Mouse (Mus musculus) stomach, embryonic 15.5 days (tissue): Measurements from ENCODE around the gene Fcer1g. TPM values are rescaled to one million over a fixed set of nuclear protein-coding genes. Genes with fewer than 3 reads are reported as not detected.

Experiments used
- ATAC-seq: fragments of 200-750 bp; cut with Nextera tagmentation; 2 replicates; pipeline ENCODE4 v1.8.0; 2017; ENCODE audit warnings: low read depth, moderate number of reproducible peaks, moderate TSS enrichment; ENCODE audit not compliant: insufficient read depth, low FRiP score
- H3K27ac ChIP-seq: fragments of 300-500 bp; sonication (generic); 2 replicates; pipeline ENCODE4 v1.5.1; 2015; ENCODE audit warnings: mild to moderate bottlenecking, inconsistent platforms
- H3K27me3 ChIP-seq: fragments of 300-500 bp; sonication (generic); replicated peaks from 2 replicates; pipeline ENCODE4 v1.6.1; 2015; ENCODE audit warnings: inconsistent platforms
- H3K36me3 ChIP-seq: fragments of 300-500 bp; sonication (generic); 2 replicates; pipeline ENCODE4 v1.6.1; 2015; ENCODE audit warnings: inconsistent platforms
- H3K4me1 ChIP-seq: fragments of 300-500 bp; sonication (generic); 2 replicates; pipeline ENCODE4 v1.6.1; 2015; ENCODE audit warnings: inconsistent platforms
- H3K4me2 ChIP-seq: fragments of 300-500 bp; sonication (generic); 2 replicates; pipeline ENCODE4 v1.6.1; 2015; ENCODE audit warnings: mild to moderate bottlenecking, inconsistent platforms
- H3K4me3 ChIP-seq: fragments of 300-500 bp; sonication (generic); replicated peaks from 2 replicates; pipeline ENCODE4 v1.5.1; 2015; ENCODE audit warnings: inconsistent platforms
- H3K9ac ChIP-seq: fragments of 300-500 bp; sonication (generic); 2 replicates; pipeline ENCODE4 v1.6.1; 2015; ENCODE audit warnings: inconsistent platforms
- H3K9me3 ChIP-seq: fragments of 300-500 bp; sonication (generic); 2 replicates; pipeline ENCODE4 v1.6.1; 2016; ENCODE audit warnings: inconsistent platforms
- WGBS: fragments of 180-500 bp; shearing (Covaris S2); methylation state at CpG from one replicate; pipeline ENCODE4 v1.1.7; 2015; 5-methylcytosine and 5-hydroxymethylcytosine counted together
- polyA plus RNA-seq: library from polyadenylated mRNA; unstranded; fragments of >200 nt; fragmentation: Nextera tagmentation; extraction: Ambion mirVana; gene quantifications from 2 replicates; pipeline ENCODE4 v1.2.1, GENCODE M21; 2015

Fcer1g gene
- polyA plus RNA-seq, 1 experiment from 2014 or later, result 82.0 TPM

DNA sequence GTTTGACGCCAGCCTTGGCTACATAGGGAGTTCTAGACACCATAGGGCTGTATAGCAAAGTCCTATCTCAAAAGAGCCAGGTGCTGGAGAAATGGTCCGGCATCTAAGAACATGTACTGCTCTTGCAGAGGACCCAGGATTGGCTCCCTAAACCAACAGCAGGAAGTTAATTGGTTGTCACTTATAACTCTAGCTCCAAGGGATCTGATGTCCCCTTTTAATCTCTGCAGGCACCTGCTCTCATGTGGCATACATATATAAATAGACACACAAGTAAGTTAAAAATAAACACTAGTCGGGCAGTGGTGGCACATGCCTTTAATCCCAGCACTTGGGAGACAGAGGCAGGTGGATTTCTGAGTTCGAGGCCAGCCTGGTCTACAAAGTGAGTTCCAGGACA lies 1.6 kb upstream of the Fcer1g start:
- Histone ChIP-seq H3K4me3 (no peak overlapping the region), H3K9ac (no peak overlapping the region), H3K4me2 (no peak overlapping the region), H3K36me3 (peaks cover 51% of the 10 kb centered on the region), H3K4me1 (no peaks in the 10 kb centered on the region), H3K27me3 (no peaks in the 10 kb centered on the region), H3K27ac (no peak overlapping the region), H3K9me3 (no peaks in the 10 kb centered on the region)
- WGBS, result 74% methylated on average over 4 of the region's 4 CpGs
- ATAC-seq, result no peak

DNA sequence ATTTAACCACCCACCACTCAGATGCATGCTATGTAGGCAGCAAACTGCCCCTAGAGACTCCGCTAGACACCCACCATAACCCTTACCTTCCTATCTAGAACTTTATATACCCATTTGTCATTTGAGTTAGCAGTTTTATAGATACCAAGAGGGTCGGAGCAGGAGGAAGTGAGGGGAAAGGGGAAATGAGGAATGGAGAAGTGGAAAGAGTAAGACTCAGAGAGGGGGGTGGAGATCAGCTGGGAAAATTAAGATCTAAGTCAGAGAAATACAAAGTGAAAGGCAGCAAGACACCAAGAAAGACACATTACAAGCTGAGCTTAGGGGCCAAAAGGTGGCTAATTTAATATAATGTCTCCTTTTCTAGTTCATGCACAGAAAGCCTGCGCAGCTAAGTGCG lies 373 bp upstream of the Fcer1g start:
- ATAC-seq, result no peak

DNA sequence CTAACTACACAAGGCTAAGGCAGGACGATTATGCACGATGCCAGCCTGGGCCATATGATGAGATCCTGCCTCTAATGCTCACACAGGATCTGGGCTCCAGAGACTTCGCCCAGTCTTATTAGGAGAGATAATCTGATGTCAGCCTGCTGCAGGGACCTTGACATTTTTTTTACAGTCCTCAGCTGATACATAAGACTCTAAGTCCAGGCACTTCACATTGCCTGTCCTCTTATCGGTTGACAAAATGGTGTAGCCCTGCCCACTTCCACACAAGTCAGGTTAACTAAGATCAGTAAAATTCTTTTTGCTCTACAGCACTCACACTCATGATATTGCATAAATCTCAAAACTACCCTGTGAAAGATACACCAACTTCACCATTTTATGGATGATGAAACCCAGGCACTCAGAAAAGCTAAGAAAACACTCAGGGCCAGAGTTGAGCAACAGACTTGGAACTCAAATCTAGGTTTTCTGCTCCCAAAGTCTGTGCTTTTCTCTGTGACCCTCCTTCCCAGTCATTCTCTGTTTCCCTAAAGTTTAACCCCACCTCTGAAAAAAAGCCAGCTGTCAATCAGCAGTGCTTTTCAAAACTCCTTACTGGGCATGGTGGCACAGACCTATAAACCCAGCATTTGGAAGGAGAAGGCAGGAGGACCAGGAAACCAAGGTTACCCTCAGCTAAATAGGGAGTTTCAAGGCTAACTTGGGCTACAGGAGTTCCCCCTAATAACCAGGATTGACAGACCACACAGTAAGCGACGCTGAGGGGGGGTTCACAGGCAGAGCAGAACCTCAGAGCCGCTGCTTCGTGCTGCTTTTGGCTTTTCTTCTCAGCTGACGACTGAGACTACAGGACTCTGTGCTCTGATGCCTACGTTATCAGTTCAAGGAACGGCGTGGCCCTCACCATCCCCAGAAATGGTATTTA lies 1.1 kb downstream of the Fcer1g start:
- Histone ChIP-seq H3K4me1 (no peaks in the 10 kb centered on the region), H3K27me3 (no peaks in the 10 kb centered on the region), H3K9ac (no peak overlapping the region), H3K4me2 (no peak overlapping the region), H3K4me3 (peak overlapping the region; percentile 17; the same call in 1 of the 2 replicates), H3K27ac (no peak overlapping the region), H3K9me3 (no peaks in the 10 kb centered on the region), H3K36me3 (peaks cover 39% of the 10 kb centered on the region)
- WGBS, result 75% methylated on average over 12 of the region's 12 CpGs
- no peak; the same call in 1 of the 2 replicates for ATAC-seq

More for the DNA sequence above, 373 bp upstream of the Fcer1g start:
- Histone ChIP-seq H3K4me2 (no peak overlapping the region), H3K4me3 (no peak overlapping the region), H3K4me1 (no peaks in the 10 kb centered on the region), H3K9me3 (no peaks in the 10 kb centered on the region), H3K27ac (no peak overlapping the region; the same call in 1 of the 2 replicates), H3K9ac (no peak overlapping the region), H3K36me3 (peaks cover 47% of the 10 kb centered on the region), H3K27me3 (no peaks in the 10 kb centered on the region)
- 73% methylated on average over 4 of the region's 4 CpGs for WGBS

- H3K4me2 ChIP-seq, result no peak overlapping the region
- no peaks in the 10 kb centered on the region for H3K27me3 ChIP-seq
- no peak for ATAC-seq
- WGBS, result 82% methylated on average over 5 of the region's 5 CpGs
- H3K9ac ChIP-seq, result no peak overlapping the region
- H3K27ac ChIP-seq, result no peak overlapping the region
- no peaks in the 10 kb centered on the region for H3K9me3 ChIP-seq
- no peaks in the 10 kb centered on the region for H3K4me1 ChIP-seq
- no peak overlapping the region for H3K4me3 ChIP-seq
- H3K36me3 ChIP-seq, result peaks cover 32% of the 10 kb centered on the region
Observed at GRCm38 (mm10) chr1:171232348-171232747, 1.8 kb downstream of the Fcer1g start.

DNA sequence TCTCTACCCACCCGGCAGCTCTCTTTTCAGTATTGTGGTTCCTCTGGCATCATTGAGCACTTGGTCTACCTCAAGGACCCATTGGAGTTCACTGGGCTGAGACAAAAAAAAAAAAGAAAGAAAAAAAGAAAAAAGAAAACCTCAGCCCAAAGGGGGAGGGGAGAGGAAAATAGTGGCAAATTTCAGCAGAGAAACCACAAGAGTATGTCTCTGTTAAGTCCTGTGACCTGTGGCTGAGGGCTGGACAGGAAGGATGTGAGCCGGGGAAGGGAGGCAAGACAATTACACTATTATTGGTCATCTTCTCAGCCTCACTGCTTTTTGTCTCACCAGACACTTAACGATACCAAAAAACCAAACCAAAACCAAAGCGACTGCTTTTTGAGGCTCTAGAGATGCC lies 2.3 kb downstream of the Fcer1g start:
- Histone ChIP-seq H3K27ac (no peak overlapping the region), H3K4me1 (no peaks in the 10 kb centered on the region), H3K9ac (no peak overlapping the region), H3K4me2 (no peak overlapping the region), H3K9me3 (no peaks in the 10 kb centered on the region), H3K36me3 (peaks cover 27% of the 10 kb centered on the region), H3K4me3 (no peak overlapping the region), H3K27me3 (no peaks in the 10 kb centered on the region)
- ATAC-seq, result no peak
- WGBS, result 68% methylated on average over 4 of the region's 4 CpGs

- no peaks in the 10 kb centered on the region for H3K27me3 ChIP-seq
- no peak overlapping the region for H3K4me2 ChIP-seq
- H3K9ac ChIP-seq, result no peak overlapping the region
- 67% methylated on average over 3 of the region's 3 CpGs for WGBS
- no peak for ATAC-seq
- no peaks in the 10 kb centered on the region for H3K9me3 ChIP-seq
- peaks cover 14% of the 10 kb centered on the region for H3K36me3 ChIP-seq
- no peaks in the 10 kb centered on the region for H3K4me1 ChIP-seq
- no peak overlapping the region for H3K4me3 ChIP-seq
- H3K27ac ChIP-seq, result no peak overlapping the region
Observed at GRCm38 (mm10) chr1:171230215-171230614, 4.0 kb downstream of the Fcer1g start.

DNA sequence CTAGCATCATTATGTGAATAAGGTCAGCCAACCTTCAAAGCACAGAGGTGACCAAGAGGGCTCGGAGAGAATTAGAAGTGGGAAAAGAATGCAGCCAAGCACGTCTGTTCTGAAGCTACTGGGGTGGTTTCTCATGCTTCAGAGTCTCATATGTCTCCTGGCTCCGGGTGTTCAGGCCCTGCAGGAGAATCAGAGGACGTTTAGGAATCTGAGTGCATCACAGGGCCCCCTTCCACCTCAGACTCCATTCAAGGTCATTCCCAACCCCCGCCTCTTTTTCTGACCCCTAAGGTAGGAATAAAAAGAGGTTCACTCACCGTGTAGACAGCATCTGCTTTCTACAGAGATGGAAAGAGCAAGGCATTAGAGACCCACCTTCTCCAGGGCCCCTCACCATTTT lies 4.4 kb downstream of the Fcer1g start:
- no peak for ATAC-seq
- Histone ChIP-seq H3K4me2 (no peak overlapping the region), H3K4me3 (no peak overlapping the region), H3K27me3 (no peaks in the 10 kb centered on the region), H3K36me3 (peaks cover 9% of the 10 kb centered on the region), H3K4me1 (no peaks in the 10 kb centered on the region), H3K27ac (no peak overlapping the region), H3K9me3 (no peaks in the 10 kb centered on the region), H3K9ac (no peak overlapping the region)
- WGBS, result 61% methylated on average over 6 of the region's 6 CpGs

DNA sequence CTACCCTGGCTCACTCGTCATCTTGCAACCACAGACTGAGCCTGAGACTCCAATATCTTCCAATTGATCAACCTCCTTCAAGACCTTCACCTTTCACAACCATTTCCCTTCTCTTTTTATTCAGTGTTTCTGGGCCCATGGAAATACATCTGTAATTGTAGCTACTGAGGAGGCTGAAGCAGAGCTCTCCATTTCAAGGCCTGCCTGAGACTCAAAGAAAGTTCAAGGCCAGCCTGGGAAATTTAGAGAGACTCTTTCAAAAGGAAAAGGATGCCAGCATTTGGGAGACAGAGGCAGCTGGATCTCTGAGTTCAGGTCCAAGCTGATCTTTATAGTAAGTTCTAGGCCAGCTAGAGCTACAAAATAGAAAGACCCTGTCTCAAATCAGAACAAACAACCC lies 6.3 kb downstream of the Fcer1g start:
- Histone ChIP-seq H3K9ac (no peak overlapping the region), H3K9me3 (no peaks in the 10 kb centered on the region), H3K27ac (no peak overlapping the region), H3K4me2 (no peak overlapping the region), H3K36me3 (no peaks in the 10 kb centered on the region), H3K4me1 (no peaks in the 10 kb centered on the region), H3K4me3 (no peak overlapping the region), H3K27me3 (no peaks in the 10 kb centered on the region)
- no peak for ATAC-seq
- 84% methylated on average over 1 of the region's 1 CpGs for WGBS

GRCm38 (mm10) chr1:171226780-171227179 lies 7.4 kb downstream of the Fcer1g start:
- no peaks in the 10 kb centered on the region for H3K36me3 ChIP-seq
- ATAC-seq, result no peak
- 53% methylated on average over 4 of the region's 4 CpGs for WGBS
- H3K9ac ChIP-seq, result no peak overlapping the region
- H3K27ac ChIP-seq, result no peak overlapping the region
- H3K27me3 ChIP-seq, result no peaks in the 10 kb centered on the region
- no peaks in the 10 kb centered on the region for H3K9me3 ChIP-seq
- H3K4me3 ChIP-seq, result no peak overlapping the region
- H3K4me1 ChIP-seq, result peaks cover under 1% of the 10 kb centered on the region
- no peak overlapping the region for H3K4me2 ChIP-seq

DNA sequence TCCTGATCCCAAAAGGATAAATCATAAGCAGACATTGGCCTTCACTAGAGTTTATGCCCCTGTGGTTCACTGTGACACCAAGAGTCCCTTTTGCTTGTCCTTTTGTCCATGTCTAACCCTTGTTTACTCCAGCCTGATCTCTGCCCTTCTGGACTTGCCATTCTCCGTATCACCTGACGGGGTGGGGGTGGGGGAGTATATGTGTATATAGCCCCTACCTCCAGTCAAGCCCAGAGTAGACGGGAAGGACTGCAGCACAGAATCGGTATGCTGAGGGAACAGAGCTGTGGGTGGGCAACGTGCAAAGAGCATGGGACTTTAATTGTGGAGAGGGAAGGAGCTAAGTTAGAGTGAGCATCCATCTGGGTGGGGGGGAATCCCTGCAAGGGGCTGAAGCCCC lies 9.3 kb downstream of the Fcer1g start, which contains the start of gene Apoa2:
Gene Apoa2 (plus strand): TSS at position 198 of the 400 bp plus-strand sequence.
- no peak within 1 kb of the TSS for H3K27ac ChIP-seq
- H3K36me3 ChIP-seq, result no peaks in the 10 kb centered on the region
- no peaks in the 10 kb centered on the region for H3K9me3 ChIP-seq
- H3K4me3 ChIP-seq, result no peak within 1 kb of the TSS
- H3K4me2 ChIP-seq, result no peak within 1 kb of the TSS
- H3K4me1 ChIP-seq, result peaks cover 10% of the 10 kb centered on the region
- no peaks in the 10 kb centered on the region for H3K27me3 ChIP-seq
- ATAC-seq, result no peak
- 70% methylated on average over 5 of the region's 5 CpGs for WGBS
- no peak within 1 kb of the TSS for H3K9ac ChIP-seq

GRCm38 (mm10) chr1:171223796-171224195 lies 10.4 kb downstream of the Fcer1g start:
- Histone ChIP-seq H3K9ac (no peak overlapping the region), H3K4me3 (no peak overlapping the region), H3K9me3 (no peaks in the 10 kb centered on the region), H3K36me3 (peaks cover 6% of the 10 kb centered on the region; the same call in 1 of the 2 replicates), H3K4me2 (no peak overlapping the region), H3K27ac (no peak overlapping the region), H3K27me3 (no peaks in the 10 kb centered on the region), H3K4me1 (peaks cover 10% of the 10 kb centered on the region)
- WGBS, result 65% methylated on average over 2 of the region's 2 CpGs
- ATAC-seq, result no peak

DNA sequence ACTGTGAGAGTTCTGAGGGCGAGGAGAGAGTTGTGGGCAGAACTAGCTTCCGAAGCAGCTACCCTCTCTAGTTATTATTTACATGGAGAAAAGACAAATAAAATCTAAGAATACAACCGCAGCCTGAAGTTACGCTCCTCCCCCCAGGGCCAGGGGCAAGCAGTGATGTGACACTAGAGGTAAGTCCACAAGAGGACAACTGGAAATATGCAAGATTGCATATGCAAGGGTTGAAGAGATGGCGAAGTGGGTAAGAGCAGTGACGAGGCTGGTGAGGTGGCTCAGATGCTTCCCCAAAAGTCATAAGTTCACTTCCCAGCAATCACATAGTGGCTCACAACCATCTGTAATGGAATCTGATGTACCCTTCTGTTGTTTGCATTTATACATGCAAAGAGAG lies 11.0 kb downstream of the Fcer1g start:
- Histone ChIP-seq H3K4me3 (peak overlapping the region; percentile 59), H3K4me1 (peaks cover 10% of the 10 kb centered on the region), H3K36me3 (peaks cover 6% of the 10 kb centered on the region; the same call in 1 of the 2 replicates), H3K9ac (no peak overlapping the region), H3K27ac (peak overlapping the region; percentile 92), H3K27me3 (no peaks in the 10 kb centered on the region), H3K9me3 (no peaks in the 10 kb centered on the region), H3K4me2 (peak overlapping the region; percentile 49)
- ATAC-seq, result no peak
- WGBS, result 76% methylated on average over 6 of the region's 6 CpGs
